Mouse (Mus musculus) heart, postnatal 4 days (tissue): ENCODE measurements at regions not wholly inside any gene's neighbourhood (a gene's known extent, or its start where the extent isn't known, plus 50 kb on each side); places are given as distances from the start of the nearest gene placed in this dataset.
"Not testable (repeated sequence)": the region's sequence is repeated elsewhere in the genome, so short reads cannot be mapped to it uniquely, and the experiment has no call there.

Experiments used
- DNase-seq: peaks from one replicate; pipeline ENCODE4 v3.0.0; 2021

DNA sequence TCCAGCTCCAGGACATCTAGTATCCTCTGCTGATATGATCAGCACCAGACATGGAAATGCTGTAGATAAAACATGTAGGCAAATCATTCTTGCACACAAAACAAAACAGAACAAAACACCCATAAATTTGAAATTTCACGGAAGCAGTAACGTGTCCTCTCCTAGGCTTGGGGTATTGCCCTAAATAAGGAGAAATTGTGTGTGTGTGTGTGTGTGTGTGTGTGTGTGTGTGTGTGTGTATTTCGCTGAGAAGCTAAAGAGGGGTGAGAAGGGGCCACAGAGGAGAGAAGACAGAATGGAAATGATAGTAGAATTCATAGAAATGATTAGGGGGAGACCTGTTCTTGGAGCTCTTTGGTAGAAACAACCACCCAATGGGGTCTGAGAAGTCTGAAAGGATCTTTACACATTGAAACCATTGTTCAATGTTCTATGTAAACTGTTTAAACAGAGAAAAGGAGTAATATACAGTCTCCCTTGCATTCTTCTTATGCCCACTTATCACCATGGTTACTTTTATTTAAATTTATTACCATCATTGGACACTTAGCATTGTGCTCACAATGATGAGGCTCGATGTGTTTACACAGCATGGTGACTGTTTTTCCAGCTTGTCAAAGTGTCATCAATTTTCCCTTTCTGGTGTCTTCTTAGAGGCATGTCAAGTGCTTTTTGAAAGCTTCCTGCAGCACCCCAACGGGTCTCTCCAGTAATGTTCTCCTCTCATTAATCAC lies 317.3 kb upstream of the 4933412E24Rik start:
- no peak for DNase-seq

DNA sequence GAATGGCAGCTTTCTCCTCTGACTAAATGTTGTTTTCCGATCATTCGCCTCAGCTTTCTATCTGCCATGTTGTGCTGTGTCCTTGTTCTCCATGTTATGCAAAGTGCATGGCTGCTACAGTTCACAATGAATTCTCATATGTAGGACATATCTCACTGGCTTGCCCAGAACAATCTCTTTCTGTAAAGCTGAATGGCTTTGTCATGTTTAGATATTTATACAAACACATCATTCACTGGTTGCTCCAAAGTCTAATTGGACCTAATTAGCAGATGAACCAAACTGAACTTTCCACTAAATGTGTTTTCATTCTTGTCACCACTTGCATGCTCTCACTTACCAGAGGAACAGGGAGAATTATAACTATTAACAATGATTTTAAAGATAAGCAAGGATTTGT lies 301.2 kb upstream of the 4933412E24Rik start:
- DNase-seq, result no peak

DNA sequence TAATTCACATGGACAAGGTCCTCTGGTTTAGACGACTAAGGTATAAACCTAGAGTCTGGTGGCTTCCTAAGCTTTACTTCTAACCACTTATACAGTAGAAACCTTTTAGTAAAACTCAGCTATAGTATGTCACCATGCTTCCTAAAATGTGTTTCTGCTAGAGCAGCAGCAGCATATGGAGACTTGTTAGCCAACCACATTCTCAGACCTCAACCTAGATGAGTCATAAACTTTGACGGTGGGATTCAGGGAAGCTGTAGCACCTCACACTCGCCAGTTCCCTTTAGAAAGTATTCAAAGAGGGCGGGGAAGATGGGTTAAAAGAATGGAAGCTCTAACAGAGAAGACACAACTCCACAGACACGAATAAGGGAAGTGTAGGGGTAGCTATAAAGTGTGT lies 298.8 kb upstream of the 4933412E24Rik start:
- DNase-seq, result no peak

DNA sequence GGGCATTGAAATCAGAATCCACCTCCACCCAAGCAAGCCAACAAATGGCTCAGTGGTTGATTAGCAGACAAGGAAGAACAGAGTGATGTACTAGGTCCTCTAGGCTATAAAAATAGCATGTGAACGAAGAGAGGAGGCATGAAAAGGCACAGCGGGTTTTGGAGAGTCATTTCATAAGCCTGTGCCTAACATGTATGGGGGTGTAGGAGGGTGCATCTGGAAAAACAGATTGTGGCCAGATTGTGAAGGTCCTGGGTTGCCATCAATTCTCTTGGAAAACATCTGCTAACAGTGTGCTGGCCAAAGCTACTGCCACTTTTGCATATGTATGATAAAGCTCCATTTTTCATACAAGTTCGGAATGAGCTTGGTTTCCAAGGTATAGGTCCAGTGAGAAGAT lies 293.5 kb upstream of the 4933412E24Rik start:
- DNase-seq, result no peak

DNA sequence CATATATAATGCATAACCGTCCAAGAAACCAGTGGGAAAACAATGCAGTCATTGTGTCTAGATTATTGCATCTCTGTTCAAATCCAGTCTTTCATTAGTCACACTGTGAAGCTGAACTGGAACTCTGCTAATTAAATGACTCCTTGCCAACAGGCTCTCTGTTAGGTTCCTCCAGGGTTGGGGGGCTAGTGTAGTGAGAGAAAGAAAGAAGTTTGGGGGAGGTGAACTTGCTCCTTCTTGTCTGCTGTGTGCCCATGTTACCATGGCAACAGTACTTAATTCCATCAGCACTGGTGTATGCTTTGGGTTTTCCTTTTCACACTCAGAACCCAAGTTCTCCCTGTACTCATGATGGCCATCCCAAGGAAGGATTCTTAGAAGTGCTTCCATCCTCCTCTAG lies 292.6 kb upstream of the 4933412E24Rik start:
- DNase-seq, result no peak

DNA sequence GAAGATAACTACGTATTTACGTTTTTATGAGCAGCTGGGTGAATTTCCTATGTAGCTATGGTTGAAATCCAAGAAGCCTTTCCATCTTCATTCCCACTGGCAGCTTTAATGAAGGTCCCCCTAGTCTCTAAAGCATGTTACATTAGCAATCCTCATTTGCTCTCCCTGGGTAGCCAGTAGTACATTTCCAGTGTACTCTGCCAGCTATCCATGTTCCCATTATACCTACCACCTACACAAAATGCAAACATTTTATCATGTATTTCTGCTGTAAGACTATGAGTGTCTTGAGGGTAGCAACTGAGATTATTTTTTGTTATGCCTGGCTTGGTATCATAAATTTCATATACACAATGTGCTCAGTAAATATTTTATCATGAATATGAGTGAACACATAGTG lies 291.7 kb upstream of the 4933412E24Rik start:
- no peak for DNase-seq

DNA sequence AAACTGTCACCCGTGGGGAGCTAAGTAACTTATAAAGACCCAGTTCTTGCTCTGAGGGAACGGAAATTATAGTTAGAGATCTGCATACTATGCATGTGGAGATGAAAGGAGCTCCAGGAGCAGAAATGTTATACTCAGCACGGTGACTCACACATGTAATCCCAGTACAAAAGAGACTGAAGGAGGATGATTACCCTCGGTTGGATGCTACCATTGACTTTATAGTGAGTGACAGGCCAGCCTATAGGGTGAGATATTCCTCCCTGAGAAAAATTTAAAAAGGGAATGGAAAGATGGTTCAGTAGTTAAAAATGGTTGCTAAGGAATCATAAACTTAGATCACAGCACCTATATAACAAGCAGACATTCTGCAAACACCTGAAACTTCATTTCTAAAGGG lies 287.1 kb upstream of the 4933412E24Rik start:
- no peak for DNase-seq

DNA sequence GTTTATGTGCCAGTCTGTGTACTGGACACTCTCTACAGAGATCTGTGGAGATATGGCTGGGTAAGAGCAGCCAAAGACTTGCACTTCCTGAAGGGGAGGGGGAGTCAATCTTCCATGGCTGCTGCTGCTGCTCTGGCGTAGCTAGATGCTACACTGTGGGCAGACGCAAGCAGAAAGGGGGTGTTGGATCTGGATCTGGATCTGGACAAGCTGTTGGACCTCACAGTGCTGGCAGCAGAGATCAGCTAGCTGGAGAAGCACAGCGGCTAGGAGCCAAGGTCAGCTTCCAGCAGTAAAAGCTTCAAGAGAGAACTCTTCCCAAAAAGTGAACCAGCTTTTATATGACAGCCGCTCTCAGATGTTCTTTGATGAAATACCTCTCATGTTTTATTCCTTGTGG lies 285.5 kb upstream of the 4933412E24Rik start:
- peak; percentile 16 for DNase-seq

DNA sequence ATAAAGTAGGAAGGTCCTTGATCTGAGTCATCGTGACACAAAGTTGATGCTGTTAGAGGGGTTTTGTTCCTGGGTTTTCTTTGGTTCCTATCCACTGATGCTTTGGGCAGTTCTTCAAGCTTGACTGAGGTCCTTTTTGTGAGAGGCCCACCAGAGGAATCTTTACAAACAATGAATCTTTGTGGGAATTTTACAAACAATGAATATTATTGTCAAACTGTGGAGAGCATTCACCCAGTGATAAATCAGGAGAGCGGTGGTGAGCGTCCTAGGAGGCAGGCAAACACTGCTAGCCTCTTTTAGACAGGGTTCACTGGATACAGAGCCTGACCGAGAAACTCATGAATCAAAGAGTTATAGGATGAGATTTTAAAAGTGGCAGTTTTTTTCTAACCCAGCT lies 268.9 kb upstream of the 4933412E24Rik start:
- no peak for DNase-seq

DNA sequence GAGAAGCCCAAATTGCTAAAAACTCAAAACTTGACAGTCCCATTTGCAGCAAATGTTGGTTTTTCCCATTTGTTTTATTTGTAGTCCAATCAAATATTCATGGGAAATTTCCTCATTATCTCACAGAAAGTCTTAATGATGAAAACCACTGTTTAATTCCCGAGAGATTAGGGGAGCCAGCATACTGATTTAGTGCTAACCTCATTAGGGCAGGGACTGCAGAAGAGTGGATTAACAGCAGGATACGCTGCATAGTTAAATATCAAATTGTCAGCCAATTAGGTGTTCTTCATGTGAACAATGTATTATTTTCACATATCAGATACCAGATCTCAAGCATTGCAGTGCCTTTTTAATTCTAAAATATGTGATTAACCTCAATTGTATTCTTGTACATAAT lies 264.0 kb upstream of the 4933412E24Rik start:
- DNase-seq, result no peak

DNA sequence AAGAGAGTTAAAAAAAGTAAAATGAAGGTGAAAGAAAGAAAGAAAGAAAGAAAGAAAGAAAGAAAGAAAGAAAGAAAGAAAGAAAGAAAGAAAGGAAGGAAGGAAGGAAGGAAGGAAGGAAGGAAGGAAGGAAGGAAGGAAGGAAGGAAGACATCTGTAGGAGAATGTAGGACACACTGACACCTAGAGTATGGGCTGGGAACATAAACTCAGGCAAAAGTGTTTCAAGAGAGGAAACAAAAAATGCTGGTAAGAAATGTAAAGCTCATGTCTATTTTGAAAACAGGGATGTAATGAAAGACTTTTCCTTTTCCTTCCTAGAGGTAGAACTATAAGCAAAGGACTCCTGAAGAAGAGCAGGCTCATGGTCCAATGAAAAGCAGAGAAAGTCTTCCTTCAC lies 237.2 kb upstream of the 4933412E24Rik start:
- DNase-seq, result not testable (repeated sequence)

DNA sequence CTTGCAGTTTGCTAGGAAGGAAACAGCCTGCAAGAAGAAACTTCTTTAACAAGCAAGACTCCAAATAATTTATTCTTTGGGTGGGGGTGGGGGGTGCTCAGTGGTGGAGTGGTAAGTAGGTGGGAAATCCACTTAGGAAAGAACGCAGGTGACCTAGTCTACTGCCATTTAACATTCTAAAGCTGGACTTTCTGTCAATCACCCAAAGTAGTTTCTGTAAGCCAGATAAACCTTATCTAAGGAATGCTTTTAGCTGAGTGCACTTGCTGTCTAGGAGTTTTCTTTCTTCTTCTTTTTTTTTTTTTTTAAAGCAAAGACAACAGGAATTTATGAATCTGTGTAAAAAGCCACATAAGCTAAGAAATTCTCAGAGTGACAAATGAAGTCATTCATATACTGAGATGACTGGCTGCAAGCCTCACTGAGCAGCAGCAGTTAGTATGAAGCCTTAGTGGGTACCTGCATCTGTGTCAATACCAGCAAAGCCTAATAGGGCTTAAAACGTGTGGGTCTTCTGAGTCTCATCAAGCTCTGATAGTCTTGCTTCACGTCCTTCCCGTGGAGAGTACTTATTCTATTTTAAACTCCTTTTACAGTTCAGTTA lies 210.0 kb upstream of the 4933412E24Rik start:
- DNase-seq, result no peak

DNA sequence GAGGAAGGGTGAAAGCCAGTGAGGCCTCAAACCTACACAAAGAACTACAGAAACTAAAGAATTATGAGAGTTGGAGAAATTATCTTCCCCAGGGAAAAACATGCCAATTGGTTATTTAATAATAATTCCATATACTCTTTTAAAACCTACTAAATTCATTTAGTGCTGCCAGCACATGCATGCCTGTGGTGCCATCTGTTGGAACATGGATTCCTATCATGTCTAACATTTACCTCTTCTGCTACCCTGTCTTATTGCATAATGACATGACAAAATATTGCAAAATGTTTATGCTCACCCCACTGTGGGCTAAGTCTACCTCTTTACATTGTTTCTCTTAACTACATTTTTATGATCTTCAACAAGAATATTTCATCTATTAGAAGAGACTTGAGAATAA lies 178.7 kb upstream of the 4933412E24Rik start:
- no peak for DNase-seq

DNA sequence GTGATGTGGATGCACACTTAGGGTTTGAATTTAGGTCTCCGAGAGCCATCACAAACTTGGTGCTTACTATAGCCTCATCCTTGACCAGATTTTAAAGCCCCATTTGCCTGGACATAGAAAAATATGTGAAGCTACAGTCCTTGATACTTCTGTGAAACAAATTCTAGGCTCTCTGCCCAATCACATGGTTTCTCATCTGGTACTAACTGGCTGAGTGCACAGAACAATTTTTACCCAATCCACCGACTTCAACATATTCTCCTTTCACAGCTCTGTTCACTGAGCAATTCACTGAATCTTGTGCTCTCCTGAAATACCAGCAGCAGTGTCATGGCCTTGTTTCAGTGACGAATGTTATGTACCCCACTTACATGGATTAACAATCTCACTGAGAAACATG lies 176.7 kb upstream of the 4933412E24Rik start:
- no peak for DNase-seq

DNA sequence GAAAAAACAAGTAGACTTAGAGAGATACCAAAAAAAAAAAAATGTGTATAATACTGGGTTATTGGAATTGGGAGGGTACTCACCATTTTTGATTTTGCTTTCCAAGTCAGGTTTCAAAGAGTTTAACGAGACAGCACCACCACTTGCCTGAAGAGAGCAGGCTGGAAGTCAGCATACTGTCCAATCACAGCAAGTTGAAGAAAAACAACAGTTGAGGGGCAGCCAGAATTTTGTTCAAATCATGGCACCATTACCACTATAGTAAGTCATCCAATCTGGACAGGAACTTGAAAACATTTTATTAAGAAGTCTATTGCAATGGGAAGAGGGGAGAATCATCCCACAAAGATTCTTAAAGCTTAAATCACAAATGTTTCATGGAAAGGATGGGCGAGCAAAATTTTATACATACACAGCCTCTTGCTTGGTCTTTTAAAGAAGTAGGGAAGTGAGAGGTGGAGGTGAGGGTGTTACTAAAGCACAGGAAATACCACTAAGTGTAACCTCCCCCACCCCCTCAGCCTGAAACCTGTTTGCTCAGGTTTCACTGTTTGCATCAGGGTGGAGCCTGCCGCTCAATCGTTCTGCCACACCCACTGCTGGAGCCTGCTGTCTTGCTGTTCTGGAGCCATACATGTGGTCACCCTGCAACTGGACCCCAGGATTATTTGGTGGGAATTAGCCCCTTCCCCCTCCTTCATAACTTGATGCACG lies 170.7 kb upstream of the 4933412E24Rik start:
- DNase-seq, result no peak

DNA sequence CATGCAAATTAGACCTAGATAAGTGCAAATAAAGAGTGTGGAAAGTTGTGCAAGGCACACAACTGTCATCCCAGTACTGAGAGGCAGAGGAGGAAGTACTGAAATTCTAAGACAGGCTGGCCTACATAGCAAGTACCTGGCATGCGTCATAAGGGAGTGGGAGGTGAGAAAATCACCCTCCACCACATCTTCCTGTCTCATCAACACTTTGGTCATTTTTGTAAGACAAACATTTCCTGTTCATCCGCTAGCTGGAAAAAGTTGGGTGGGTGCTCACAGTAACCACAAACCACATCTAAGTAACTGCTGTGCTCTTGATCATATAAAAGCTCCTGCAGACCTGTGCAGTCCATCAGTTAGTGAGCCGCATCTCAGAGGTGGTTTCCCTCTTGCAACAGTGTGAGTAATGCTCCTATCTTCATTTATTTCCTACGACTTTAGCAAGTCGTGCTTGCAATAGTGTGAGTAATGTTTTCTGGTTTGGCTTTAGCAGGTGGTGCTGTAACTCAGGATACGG lies 125.2 kb upstream of the 4933412E24Rik start:
- DNase-seq, result no peak

DNA sequence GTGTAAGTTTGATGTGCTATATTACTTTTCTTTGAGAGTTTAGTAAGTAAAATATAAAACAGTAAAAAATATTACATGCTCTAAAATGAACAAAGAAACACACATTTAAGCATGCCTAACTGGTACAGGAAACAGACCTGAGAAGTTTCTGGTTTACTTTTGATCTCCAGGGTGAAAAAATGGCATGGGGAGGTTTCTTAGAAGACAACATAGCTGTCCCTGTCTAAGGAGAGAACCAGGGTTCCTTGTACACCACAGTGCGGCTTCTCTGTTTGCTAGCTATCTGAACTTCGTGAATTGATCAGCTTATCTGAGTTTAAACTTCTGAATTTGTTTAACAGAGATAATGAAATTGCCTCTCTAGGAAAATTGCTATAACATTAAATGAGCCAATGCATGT lies 120.3 kb upstream of the 4933412E24Rik start:
- DNase-seq, result no peak

DNA sequence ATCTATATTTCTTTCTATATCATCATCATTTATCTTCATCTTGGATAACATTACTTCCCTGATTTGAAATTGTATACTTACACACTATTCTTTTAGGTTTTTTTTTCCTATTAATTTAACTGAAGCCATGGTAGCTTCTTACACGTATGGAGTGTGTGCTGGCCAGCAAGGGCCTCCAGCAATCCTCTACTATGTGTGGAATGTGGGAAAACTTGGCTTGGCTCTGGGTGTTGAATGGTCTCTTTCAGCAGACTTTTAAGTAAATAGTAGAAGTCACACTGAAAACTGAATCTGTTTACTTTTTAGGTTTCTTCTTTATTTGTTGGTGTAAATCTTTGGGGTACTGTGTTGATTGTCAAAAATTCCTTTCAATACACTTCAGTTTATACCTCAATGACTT lies 118.1 kb upstream of the 4933412E24Rik start:
- no peak for DNase-seq

DNA sequence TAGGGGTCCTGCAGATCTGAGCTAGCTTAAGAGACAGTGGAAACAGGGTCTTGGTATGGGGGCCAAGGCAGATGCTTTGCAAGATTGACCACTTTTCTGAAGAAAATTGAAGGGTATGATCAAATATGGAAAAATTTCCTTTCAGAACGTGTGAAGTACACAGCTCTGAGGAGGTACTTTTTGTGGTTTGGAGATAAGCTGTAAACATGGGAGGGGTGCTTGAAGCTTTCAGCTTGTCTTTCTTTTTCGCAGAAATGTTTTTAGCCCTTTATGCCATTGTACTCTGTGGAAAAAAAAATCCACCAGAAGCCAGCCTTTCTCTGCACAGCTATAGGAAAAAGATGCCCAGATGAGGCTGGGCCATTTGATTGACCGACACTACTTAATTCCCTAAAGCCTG lies 116.3 kb upstream of the 4933412E24Rik start:
- DNase-seq, result no peak

DNA sequence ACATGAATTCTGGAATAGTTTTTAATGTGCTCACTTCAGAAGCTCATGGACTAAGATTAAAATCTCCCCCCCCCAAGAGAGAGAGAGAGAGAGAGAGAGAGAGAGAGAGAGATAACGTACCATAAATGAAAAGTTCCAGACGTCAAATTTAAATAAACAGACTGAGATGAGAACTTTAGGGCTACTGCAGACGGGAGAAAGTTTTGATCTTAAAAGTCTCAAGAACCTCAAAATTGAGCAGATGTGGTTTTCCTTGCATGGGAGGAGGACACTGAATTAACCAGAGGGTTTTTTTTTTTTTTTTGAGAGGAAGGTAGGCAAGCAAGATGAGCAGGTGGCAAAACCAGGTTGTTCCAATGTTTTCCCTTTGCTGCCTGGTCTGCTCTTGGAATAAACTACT lies 108.0 kb upstream of the 4933412E24Rik start:
- DNase-seq, result no peak

DNA sequence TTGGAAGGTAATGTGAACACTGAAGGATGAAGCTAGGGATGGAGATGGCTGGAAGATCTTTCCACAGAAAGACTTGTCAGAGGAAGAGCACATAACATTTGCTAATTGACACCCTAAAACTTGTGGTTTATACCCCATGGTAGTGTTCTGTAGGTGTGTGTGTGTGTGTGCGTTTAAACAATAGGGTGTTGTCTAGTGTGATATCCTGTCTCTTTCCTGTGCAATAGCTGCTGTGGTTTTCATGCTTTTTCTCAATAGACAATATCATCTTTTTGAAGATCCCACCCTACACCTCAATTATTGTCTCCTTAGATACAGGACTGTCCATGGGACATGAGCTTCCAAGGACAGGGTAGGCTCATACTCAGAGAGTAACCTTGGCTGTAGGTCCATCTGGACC lies 103.5 kb upstream of the 4933412E24Rik start:
- DNase-seq, result no peak

DNA sequence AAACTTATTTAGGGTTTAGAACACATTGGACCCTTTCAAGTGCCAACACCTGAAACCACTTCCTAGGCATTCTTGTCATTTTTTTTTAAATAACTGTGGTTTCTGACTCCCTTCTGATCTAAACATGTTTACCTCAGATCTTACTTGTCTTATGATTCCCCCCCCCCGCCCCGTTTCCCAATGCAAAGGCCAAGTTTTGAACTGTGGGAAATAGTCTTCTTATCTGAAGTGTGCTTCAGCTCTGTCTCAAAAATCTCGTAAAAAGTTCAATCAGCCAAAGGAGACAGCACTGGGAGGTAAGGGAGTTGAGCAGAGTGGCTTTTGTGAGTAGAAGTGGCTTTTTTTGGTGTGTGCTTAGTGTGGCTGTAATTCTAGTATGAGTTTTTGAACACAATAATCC lies 95.5 kb upstream of the 4933412E24Rik start:
- DNase-seq, result no peak

DNA sequence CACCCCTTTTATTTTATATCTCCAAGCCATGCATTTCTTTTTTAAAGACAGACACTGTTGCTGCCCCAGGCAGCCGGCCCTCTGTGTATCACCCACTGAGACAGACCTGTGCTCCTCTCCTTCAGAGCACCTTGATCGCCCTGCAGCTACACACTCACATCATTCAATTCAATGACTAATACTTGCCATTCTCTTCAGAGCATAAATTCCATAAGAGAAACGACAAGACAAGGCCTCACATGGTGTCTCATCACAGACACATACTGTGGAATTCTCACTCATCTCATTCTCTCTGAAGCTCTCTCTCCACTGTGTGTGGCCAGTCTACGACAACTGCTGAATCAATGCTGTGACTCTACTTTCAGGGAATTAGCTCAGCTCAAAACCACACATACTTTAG lies 94.6 kb upstream of the 4933412E24Rik start:
- DNase-seq, result no peak

DNA sequence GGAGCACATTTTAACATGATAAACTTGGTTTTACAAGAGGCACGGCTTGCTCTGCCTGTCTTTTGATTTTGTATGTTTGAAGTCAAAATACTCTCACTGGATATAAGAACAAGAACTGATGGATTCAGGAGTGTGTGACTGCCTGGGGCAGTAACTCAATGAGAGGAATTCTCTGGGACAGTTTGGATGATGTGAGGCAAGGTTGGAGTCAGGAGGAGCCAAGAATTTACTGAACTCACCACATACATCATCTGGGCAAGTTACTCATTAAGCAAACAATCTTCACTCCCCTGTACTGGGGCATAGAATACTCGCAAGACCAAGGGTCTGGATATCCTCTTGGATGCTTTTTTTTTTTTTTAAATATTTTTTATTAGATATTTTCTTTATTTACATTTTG lies 87.7 kb upstream of the 4933412E24Rik start:
- DNase-seq, result no peak
